Mouse (Mus musculus) hindlimb bud, embryonic 11.5 days (tissue): ENCODE results near the gene Insc.
"Not testable (repeated sequence)": the region's sequence is repeated elsewhere in the genome, so short reads cannot be mapped to it uniquely, and the experiment has no call there.

Experiments
- DNase-seq: peaks from one replicate; pipeline ENCODE4 v3.0.0-alpha.2; 2012; ENCODE audit warnings: low read depth, low spot score; ENCODE audit errors: extremely low spot score

Gene Insc

GRCm38 (mm10) chr7:114743022-114743780, at the start of gene Insc:
Gene Insc, plus strand, starts transcription at chr7:114743694.
- no peak for DNase-seq

- no peak for DNase-seq
Measured at GRCm38 (mm10) chr7:114700871-114701270, 42.6 kb upstream of the Insc start.

GRCm38 (mm10) chr7:114706716-114707115, 36.8 kb upstream of the Insc start:
- no peak for DNase-seq

GRCm38 (mm10) chr7:114707398-114707797, 36.1 kb upstream of the Insc start:
- no peak for DNase-seq

- DNase-seq = no peak
Measured at GRCm38 (mm10) chr7:114710419-114710818, 33.1 kb upstream of the Insc start.

- DNase-seq = no peak
Measured at GRCm38 (mm10) chr7:114712523-114712922, 31.0 kb upstream of the Insc start.

GRCm38 (mm10) chr7:114718300-114718699, 25.2 kb upstream of the Insc start, which contains the start of gene Calcb:
Gene Calcb, plus strand, starts transcription at chr7:114718643.
- no peak for DNase-seq

GRCm38 (mm10) chr7:114719381-114720131, 23.9 kb upstream of the Insc start:
- no peak for DNase-seq

GRCm38 (mm10) chr7:114729696-114730095, 13.8 kb upstream of the Insc start:
- not testable (repeated sequence) for DNase-seq

GRCm38 (mm10) chr7:114731175-114731574, 12.3 kb upstream of the Insc start:
- DNase-seq = no peak

GRCm38 (mm10) chr7:114731700-114732099, 11.8 kb upstream of the Insc start:
- not testable (repeated sequence) for DNase-seq

GRCm38 (mm10) chr7:114736256-114736655, 7.2 kb upstream of the Insc start:
- DNase-seq = no peak

- DNase-seq = no peak
Measured at GRCm38 (mm10) chr7:114738166-114738565, 5.3 kb upstream of the Insc start.

- no peak for DNase-seq
Measured at GRCm38 (mm10) chr7:114740360-114741165, 2.9 kb upstream of the Insc start.

- DNase-seq = no peak
Measured at GRCm38 (mm10) chr7:114744639-114745245, 1.2 kb downstream of the Insc start.

- DNase-seq = peak; percentile 3
Measured at GRCm38 (mm10) chr7:114745481-114746271, 2.2 kb downstream of the Insc start.

GRCm38 (mm10) chr7:114747596-114747995, 4.1 kb downstream of the Insc start:
- DNase-seq = no peak

- DNase-seq = no peak
Measured at GRCm38 (mm10) chr7:114748239-114748638, 4.7 kb downstream of the Insc start.

GRCm38 (mm10) chr7:114753471-114753870, 10.0 kb downstream of the Insc start:
- no peak for DNase-seq

GRCm38 (mm10) chr7:114754196-114754595, 10.7 kb downstream of the Insc start:
- DNase-seq = no peak
